In genomic region chr2:36021385-36022159, GRCm38 (mm10) we compare ENCODE assay signal across 8 mouse cellular contexts. TPM values are rescaled to one million over a fixed set of nuclear protein-coding genes. Genes with fewer than 3 reads are reported as not detected.
DNase-seq lines count a peak whose midpoint lies in the region; ATAC-seq and TF ChIP-seq lines count a peak whose summit lies in the region.

No protein-coding gene starts in this region.

- H3K27me3 ChIP-seq in intestine, embryonic 16.5 days (replicated peaks; ENCODE audit: control insufficient read depth, insufficient read depth, low read length), result peaks cover 2% of the 10 kb centered on the region; the same call in 1 of the 2 replicates

- no peaks in the 10 kb centered on the region for H3K9me3 ChIP-seq in intestine, embryonic 16.5 days (ENCODE audit: control insufficient read depth, low read length)

- WGBS in intestine, embryonic 16.5 days, result 11% methylated on average over 30 of the region's 32 CpGs

- H3K4me3 ChIP-seq in cortical plate, adult 2 months (ENCODE audit: insufficient read depth, low read length), result peak overlapping the region; percentile 22
- peak overlapping the region; percentile 21; the same call in 1 of the 2 replicates for H3K4me3 ChIP-seq in intestine, embryonic 16.5 days (ENCODE audit: low read length)

- no peak overlapping the region for H3K9ac ChIP-seq in intestine, embryonic 16.5 days (ENCODE audit: low read depth, low read length)

- no peak for TF ChIP-seq POLR2A in cortical plate, adult 2 months (IDR thresholded peaks at IDR 0.05; ENCODE audit: extremely low read depth, insufficient read depth, low read length)

- peaks cover 2% of the 10 kb centered on the region; the same call in 1 of the 2 replicates for H3K4me1 ChIP-seq in cortical plate, adult 2 months (ENCODE audit: control insufficient read depth, insufficient read depth, low read length)
- no peaks in the 10 kb centered on the region for H3K4me1 ChIP-seq in intestine, embryonic 16.5 days (ENCODE audit: control insufficient read depth, insufficient read depth, low read length)

- no peak for ATAC-seq in intestine, embryonic 16.5 days
- peak; percentile 59; the same call in 1 of the 2 replicates for ATAC-seq in megakaryocyte-erythroid progenitor cell, adult 5-6 weeks (replicated peaks; ENCODE audit: low FRiP score, low TSS enrichment, poor library complexity, severe bottlenecking)
- ATAC-seq in inflammation-experienced regulatory T-cells, adult 6 months, result no peak

- intact Hi-C loops in gastrocnemius, postnatal 14 days (cut with DNase I; ENCODE audit: low total_unique reads), result no loop called here
- intact Hi-C loops in left cerebral cortex, postnatal 14 days (cut with DNase I), result no loop called here

- DNase-seq in adrenal gland, adult 18-20 months (ENCODE audit: low spot score in 2 of 2), result peak; percentile 59 to 70
- DNase-seq in gastrocnemius, postnatal 14 days, result peak; percentile 82
- DNase-seq in left cerebral cortex, postnatal 14 days (ENCODE audit: low spot score in 2 of 2), result peak; percentile 91 to 93
- peak; percentile 77 for DNase-seq in right cerebral cortex, postnatal 25 days

- no peaks in the 10 kb centered on the region for H3K36me3 ChIP-seq in intestine, embryonic 16.5 days (ENCODE audit: control insufficient read depth, insufficient read depth, low read length)

- no peak overlapping the region for H3K27ac ChIP-seq in cortical plate, adult 2 months (ENCODE audit: insufficient read depth, low read length)
- H3K27ac ChIP-seq in intestine, embryonic 16.5 days (ENCODE audit: low read length), result no peak overlapping the region

- TF ChIP-seq CTCF in cortical plate, adult 2 months (IDR thresholded peaks at IDR 0.05; ENCODE audit: extremely low read depth, insufficient read depth, low read length), result peak; percentile 76

- H3K4me2 ChIP-seq in intestine, embryonic 16.5 days (ENCODE audit: low read depth, low read length), result peak overlapping the region; percentile 52

RNA-seq across cellular contexts. Expression of gene Ndufa8, which starts 27.6 kb away (rescaled TPM):
- 100 to 1,000 TPM; 208 to 312 TPM for total RNA-seq in adrenal gland, adult 18-20 months (2021)
- polyA plus RNA-seq in cortical plate, adult 2 months (2012; rRNA removed), result 218 and 219 TPM in 2 replicates
- total RNA-seq in gastrocnemius, postnatal 14 days (2021), result 100 to 1,000 TPM; 328 to 375 TPM
- 334 and 351 TPM in 2 replicates for polyA plus RNA-seq in intestine, embryonic 16.5 days (2015; fragmentation: Nextera tagmentation; extraction: Ambion mirVana)
- total RNA-seq in left cerebral cortex, postnatal 14 days (2021), result 100 to 1,000 TPM; 186 to 200 TPM
- total RNA-seq in megakaryocyte-erythroid progenitor cell, adult 5-6 weeks (2014; fragmentation: Nextera tagmentation), result 121 and 160 TPM in 2 replicates
- total RNA-seq in megakaryocyte-erythroid progenitor cell, adult 5-6 weeks (2017), result 52.5 and 58.2 TPM in 2 replicates
- polyA plus RNA-seq in inflammation-experienced regulatory T-cells, adult 6 months (2017; shearing (Covaris generic)), result 100 to 1,000 TPM; 164 to 233 (median 170) TPM

RNA-seq across cellular contexts. Expression of gene Morn5, which starts 27.7 kb away (rescaled TPM):
- under 1 TPM; 0.46 to 0.61 TPM for total RNA-seq in adrenal gland, adult 18-20 months (2021)
- 1.8 and 2.2 TPM in 2 replicates for polyA plus RNA-seq in cortical plate, adult 2 months (2012; rRNA removed)
- not detected for total RNA-seq in gastrocnemius, postnatal 14 days (2021)
- 0.26 TPM in 1 of 2 replicates, not detected in the other for polyA plus RNA-seq in intestine, embryonic 16.5 days (2015; fragmentation: Nextera tagmentation; extraction: Ambion mirVana)
- 1 to 10 TPM; 1.3 to 1.8 TPM for total RNA-seq in left cerebral cortex, postnatal 14 days (2021)
- total RNA-seq in megakaryocyte-erythroid progenitor cell, adult 5-6 weeks (2014; fragmentation: Nextera tagmentation), result not detected in 2 replicates
- total RNA-seq in megakaryocyte-erythroid progenitor cell, adult 5-6 weeks (2017), result not detected in 2 replicates
- polyA plus RNA-seq in inflammation-experienced regulatory T-cells, adult 6 months (2017; shearing (Covaris generic)), result not detected

RNA-seq across cellular contexts. Expression of gene Ttll11, which starts 41.9 kb away (rescaled TPM):
- 1 to 10 TPM; 2.2 to 5.7 TPM for total RNA-seq in adrenal gland, adult 18-20 months (2021)
- polyA plus RNA-seq in cortical plate, adult 2 months (2012; rRNA removed), result 36.1 and 36.2 TPM in 2 replicates
- total RNA-seq in gastrocnemius, postnatal 14 days (2021), result 1 to 10 TPM; 2.5 to 2.9 TPM
- polyA plus RNA-seq in intestine, embryonic 16.5 days (2015; fragmentation: Nextera tagmentation; extraction: Ambion mirVana), result 0.10 and 0.18 TPM in 2 replicates
- 10 to 100 TPM; 25.7 to 26.5 TPM for total RNA-seq in left cerebral cortex, postnatal 14 days (2021)
- 0.55 TPM in 1 of 2 replicates, not detected in the other for total RNA-seq in megakaryocyte-erythroid progenitor cell, adult 5-6 weeks (2014; fragmentation: Nextera tagmentation)
- 0.15 and 0.23 TPM in 2 replicates for total RNA-seq in megakaryocyte-erythroid progenitor cell, adult 5-6 weeks (2017)
- polyA plus RNA-seq in inflammation-experienced regulatory T-cells, adult 6 months (2017; shearing (Covaris generic)), result not detected
